Mouse (Mus musculus) midbrain, embryonic 10.5 days (tissue): Measurements from ENCODE around the gene Desi2. TPM values are rescaled to one million over a fixed set of nuclear protein-coding genes. Genes with fewer than 3 reads are reported as not detected.
"Not testable (repeated sequence)": the region's sequence is repeated elsewhere in the genome, so short reads cannot be mapped to it uniquely, and the experiment has no call there.

Source experiments
- DNase-seq: peaks from one replicate; pipeline ENCODE4 v3.0.0-alpha.2; 2017; ENCODE audit warnings: low spot score
- H3K27ac ChIP-seq: fragments of 300-500 bp; sonication (generic); replicated peaks from 2 replicates; pipeline ENCODE4 v1.5.1; 2016; ENCODE audit warnings: mild to moderate bottlenecking
- H3K27me3 ChIP-seq: fragments of 300-500 bp; sonication (generic); 2 replicates; pipeline ENCODE4 v1.6.1; 2016; ENCODE audit warnings: low read depth, mild to moderate bottlenecking; ENCODE audit not compliant: poor library complexity, severe bottlenecking
- H3K36me3 ChIP-seq: fragments of 300-500 bp; sonication (generic); 2 replicates; pipeline ENCODE4 v1.6.1; 2016; ENCODE audit warnings: mild to moderate bottlenecking, moderate library complexity
- H3K4me1 ChIP-seq: fragments of 300-500 bp; sonication (generic); 2 replicates; pipeline ENCODE4 v1.6.1; 2016
- H3K4me3 ChIP-seq: fragments of 300-500 bp; sonication (generic); 2 replicates; pipeline ENCODE4 v1.5.1; 2016; ENCODE audit warnings: mild to moderate bottlenecking, moderate library complexity
- H3K9me3 ChIP-seq: fragments of 300-500 bp; sonication (generic); replicated peaks from 2 replicates; pipeline ENCODE4 v1.6.1; 2016; ENCODE audit warnings: mild to moderate bottlenecking
- WGBS: fragments of 180-500 bp; shearing (Covaris S2); methylation state at CpG from one replicate; pipeline ENCODE4 v1.1.7; 2016; 5-methylcytosine and 5-hydroxymethylcytosine counted together
- polyA plus RNA-seq: library from polyadenylated mRNA; unstranded; fragments of >200 nt; fragmentation: Nextera tagmentation; extraction: Ambion mirVana; gene quantifications from 2 replicates; pipeline ENCODE4 v1.2.1, GENCODE M21; 2016

Desi2 gene
- polyA plus RNA-seq, 1 experiment from 2014 or later = 18.5 TPM

DNA sequence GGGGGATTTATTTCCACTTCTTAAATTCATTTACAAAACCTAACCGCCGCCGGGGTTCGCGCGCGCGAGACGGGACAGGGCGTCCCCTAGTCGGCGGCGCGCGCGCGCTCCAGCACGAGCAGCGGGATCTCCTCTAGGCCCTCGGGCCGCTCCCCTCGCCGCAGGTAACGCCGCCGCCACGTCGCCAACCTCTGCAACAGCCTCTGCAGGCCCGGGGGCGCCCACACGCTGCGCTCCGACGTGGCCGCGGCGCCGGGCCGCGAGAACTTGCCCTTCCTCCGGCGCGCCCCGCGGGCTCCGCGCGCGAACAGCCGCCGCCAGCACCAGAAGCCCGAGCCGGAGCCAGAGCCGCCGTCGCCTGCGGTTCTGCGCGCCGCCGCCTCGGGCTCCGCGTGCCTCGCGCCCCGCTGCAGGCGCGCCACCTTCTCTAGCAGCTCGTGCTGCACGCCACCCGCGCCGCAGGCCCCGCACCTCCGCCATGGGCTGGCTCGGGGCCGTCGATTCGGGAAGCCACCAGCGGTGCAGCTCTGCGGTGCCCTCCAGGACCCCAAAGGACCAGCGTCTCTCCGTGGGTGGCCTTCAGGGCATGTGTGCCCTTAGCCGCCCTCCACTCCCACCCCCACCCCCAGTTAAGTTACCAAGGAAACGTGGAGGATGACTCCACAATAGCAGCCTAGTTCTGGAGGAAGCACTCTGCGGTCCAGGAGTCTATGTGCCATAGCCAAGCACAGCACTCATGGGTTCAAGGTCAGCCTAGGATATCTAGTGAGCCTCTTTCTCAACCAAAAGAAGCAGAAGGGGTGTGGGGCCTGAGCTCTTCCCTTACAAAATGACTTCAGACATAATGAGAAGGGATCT, 89.1 kb downstream of the Desi2 start:
- Histone ChIP-seq H3K4me1 (peaks cover 17% of the 10 kb centered on the region), H3K9me3 (no peaks in the 10 kb centered on the region), H3K27me3 (peaks cover 37% of the 10 kb centered on the region), H3K36me3 (no peaks in the 10 kb centered on the region), H3K27ac (peak overlapping the region; percentile 90), H3K4me3 (peak overlapping the region; percentile 74)
- DNase-seq = peak; percentile 73
- under 1% methylated on average over 87 of the region's 87 CpGs for WGBS

GRCm38 (mm10) chr1:178283314-178283713, 96.1 kb downstream of the Desi2 start:
- not testable (repeated sequence) for DNase-seq, H3K4me1 ChIP-seq, H3K4me3 ChIP-seq, H3K36me3 ChIP-seq, H3K9me3 ChIP-seq, H3K27ac ChIP-seq, H3K27me3 ChIP-seq
- WGBS = 79% methylated on average over 3 of the region's 3 CpGs

DNA sequence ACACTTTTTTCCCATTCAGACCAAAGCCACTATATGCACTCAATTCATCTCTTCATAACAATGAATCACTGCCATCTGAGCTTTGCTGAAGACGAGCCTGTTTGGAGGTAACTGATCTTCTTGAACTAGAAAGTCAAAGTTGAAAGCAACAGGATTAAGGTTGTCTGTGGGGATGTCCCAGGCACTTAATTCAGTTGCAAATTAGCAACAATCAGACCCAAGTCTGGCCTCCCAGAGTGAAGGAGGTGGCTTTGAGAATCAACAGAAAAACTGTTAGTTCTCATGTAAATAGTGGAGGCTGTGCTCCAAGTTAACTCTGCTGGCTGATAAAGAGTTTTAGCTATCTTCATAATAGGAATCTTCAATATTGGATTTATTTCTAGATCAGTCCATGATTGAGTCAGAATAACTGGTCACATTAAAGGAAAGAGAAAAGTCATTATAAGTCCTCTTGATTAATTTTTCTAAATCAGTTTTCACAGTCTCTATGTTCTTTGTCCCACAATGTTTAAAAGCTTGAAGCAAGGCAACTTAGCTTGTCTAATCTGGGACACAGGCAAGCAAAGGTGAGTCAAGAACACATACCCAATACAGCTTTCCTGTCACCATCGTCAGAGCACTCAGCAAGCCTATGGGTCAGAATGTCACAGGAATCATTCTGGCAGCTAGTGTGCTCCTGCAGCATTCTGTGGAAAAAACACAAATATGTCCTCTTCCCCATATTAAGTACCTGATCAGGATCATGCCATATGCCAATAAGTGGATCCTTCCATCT, 96.9 kb downstream of the Desi2 start:
- no peak for DNase-seq
- H3K4me1 ChIP-seq = no peaks in the 10 kb centered on the region
- H3K27me3 ChIP-seq = no peaks in the 10 kb centered on the region
- 61% methylated on average over 2 of the region's 2 CpGs for WGBS
- no peak overlapping the region for H3K4me3 ChIP-seq
- no peaks in the 10 kb centered on the region for H3K36me3 ChIP-seq
- H3K27ac ChIP-seq = no peak overlapping the region
- peaks cover 6% of the 10 kb centered on the region; the same call in 1 of the 2 replicates for H3K9me3 ChIP-seq

GRCm38 (mm10) chr1:178287601-178288176, 100.5 kb downstream of the Desi2 start:
- WGBS = 63% methylated on average over 8 of the region's 8 CpGs

GRCm38 (mm10) chr1:178291716-178292115, 104.5 kb downstream of the Desi2 start:
- Histone ChIP-seq H3K36me3 (no peaks in the 10 kb centered on the region), H3K27me3 (no peaks in the 10 kb centered on the region), H3K27ac (no peak overlapping the region), H3K9me3 (no peaks in the 10 kb centered on the region), H3K4me3 (no peak overlapping the region), H3K4me1 (no peaks in the 10 kb centered on the region)
- 91% methylated on average over 3 of the region's 3 CpGs for WGBS
- no peak for DNase-seq

More at GRCm38 (mm10) chr1:178287601-178288176, 100.5 kb downstream of the Desi2 start:
- DNase-seq = no peak
- Histone ChIP-seq H3K27me3 (no peaks in the 10 kb centered on the region), H3K27ac (no peak overlapping the region), H3K4me3 (no peak overlapping the region), H3K9me3 (peaks cover 6% of the 10 kb centered on the region; the same call in 1 of the 2 replicates), H3K4me1 (no peaks in the 10 kb centered on the region), H3K36me3 (no peaks in the 10 kb centered on the region)

GRCm38 (mm10) chr1:178294051-178294450, 106.8 kb downstream of the Desi2 start:
- H3K9me3 ChIP-seq = no peaks in the 10 kb centered on the region
- H3K27me3 ChIP-seq = no peaks in the 10 kb centered on the region
- H3K27ac ChIP-seq = no peak overlapping the region
- no peak overlapping the region for H3K4me3 ChIP-seq
- DNase-seq = no peak
- WGBS = 93% methylated on average over 1 of the region's 1 CpGs
- no peaks in the 10 kb centered on the region for H3K4me1 ChIP-seq
- no peaks in the 10 kb centered on the region for H3K36me3 ChIP-seq

DNA sequence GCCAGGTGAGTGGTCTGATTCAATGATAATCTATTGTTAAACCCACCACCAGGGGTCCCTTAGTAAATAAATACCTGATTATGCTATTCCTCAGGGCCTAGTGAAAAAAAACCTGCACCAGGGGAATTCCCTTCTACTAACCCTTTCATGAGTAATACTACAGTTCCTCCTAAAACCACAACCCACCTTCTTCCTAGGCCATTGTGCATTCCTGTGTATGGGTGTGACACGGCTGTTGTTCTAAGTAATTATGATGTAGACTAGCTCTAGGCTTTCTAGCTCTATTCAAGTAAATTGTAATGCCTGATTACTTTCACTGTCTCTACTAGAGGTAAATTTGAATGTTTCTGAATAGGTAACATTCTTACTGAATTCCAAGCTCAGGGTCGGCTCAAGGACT, 114.0 kb downstream of the Desi2 start:
- H3K27me3 ChIP-seq, H3K4me1 ChIP-seq, H3K9me3 ChIP-seq, DNase-seq, H3K36me3 ChIP-seq, H3K27ac ChIP-seq, H3K4me3 ChIP-seq: not testable (repeated sequence)
- WGBS = 93% methylated on average over 2 of the region's 2 CpGs

- DNase-seq = peak; percentile 66
- H3K9me3 ChIP-seq = peaks cover 6% of the 10 kb centered on the region; the same call in 1 of the 2 replicates
- H3K4me1 ChIP-seq = no peaks in the 10 kb centered on the region
- no peaks in the 10 kb centered on the region for H3K36me3 ChIP-seq
- WGBS = 30% methylated on average over 3 of the region's 3 CpGs
- H3K27ac ChIP-seq = no peak overlapping the region
- no peak overlapping the region for H3K4me3 ChIP-seq
- H3K27me3 ChIP-seq = no peaks in the 10 kb centered on the region
Observed at GRCm38 (mm10) chr1:178303425-178303824, 116.2 kb downstream of the Desi2 start.

Other genes with a start within 250 kb of the Desi2 start
- 0.05 and 0.22 TPM in 2 replicates for gene Catspere2, start 204.0 kb upstream of the Desi2 start, polyA plus RNA-seq
- 96.1 and 103 TPM in 2 replicates for gene Cox20, start 131.7 kb downstream of the Desi2 start, polyA plus RNA-seq
- gene Hnrnpu, start 150.4 kb downstream of the Desi2 start, polyA plus RNA-seq = 440 and 471 TPM in 2 replicates
- gene Efcab2, start 218.7 kb downstream of the Desi2 start, polyA plus RNA-seq = 7.9 and 8.0 TPM in 2 replicates